Mouse (Mus musculus) ES-E14 (cell line): ENCODE measurements at regions not wholly inside any gene's neighbourhood (a gene's known extent, or its start where the extent isn't known, plus 50 kb on each side); places are given as distances from the start of the nearest gene placed in this dataset.

ENCODE experiments used
- CHD2 ChIP-seq: IDR thresholded peaks from 2 replicates; pipeline ENCODE4 v1.6.1; 2014; ENCODE audit warnings: mild to moderate bottlenecking, low read depth, low read length, inconsistent platforms
- HCFC1 ChIP-seq: IDR thresholded peaks from 2 replicates; pipeline ENCODE4 v1.6.1; 2012; ENCODE audit warnings: low read length, inconsistent platforms, borderline replicate concordance; ENCODE audit not compliant: insufficient read depth
- MAFK ChIP-seq: IDR thresholded peaks from 2 replicates; pipeline ENCODE4 v1.6.1; 2014; ENCODE audit warnings: mild to moderate bottlenecking, low read depth, low read length, inconsistent platforms; ENCODE audit not compliant: insufficient read depth
- ZC3H11A ChIP-seq: IDR thresholded peaks from 2 replicates; pipeline ENCODE4 v1.6.1; 2012; ENCODE audit warnings: low read depth, mild to moderate bottlenecking, inconsistent platforms, low read length, borderline replicate concordance
- ZNF384 ChIP-seq: IDR thresholded peaks from 2 replicates; pipeline ENCODE4 v1.6.1; 2012; ENCODE audit warnings: low read depth, low read length, inconsistent platforms

DNA sequence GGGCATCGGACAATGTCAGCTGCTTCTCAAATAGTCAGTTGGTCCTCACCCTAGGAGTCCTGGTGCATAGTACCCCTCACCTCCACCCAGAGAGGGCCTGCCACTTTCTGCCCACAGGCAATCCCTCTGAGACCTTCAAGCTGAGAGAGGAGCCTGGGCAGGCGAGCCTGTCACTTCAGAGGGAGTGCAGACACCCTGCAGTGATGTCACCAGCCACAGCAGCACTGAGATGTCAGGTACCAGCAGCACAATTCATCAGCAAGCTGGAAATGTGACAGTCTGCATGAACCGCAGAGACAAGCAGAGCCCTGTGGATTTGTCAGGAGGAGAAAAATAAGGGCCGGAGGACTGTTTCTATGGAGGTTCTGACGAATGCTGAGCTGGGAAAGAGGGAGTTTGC is 324.3 kb downstream of the Qk start:
- no peak for TF ChIP-seq HCFC1
- TF ChIP-seq ZNF384: no peak
- TF ChIP-seq MAFK: no peak
- no peak for TF ChIP-seq ZC3H11A
- TF ChIP-seq CHD2: no peak
